30 mouse cellular contexts compared by ENCODE assay signal in the genomic region with DNA sequence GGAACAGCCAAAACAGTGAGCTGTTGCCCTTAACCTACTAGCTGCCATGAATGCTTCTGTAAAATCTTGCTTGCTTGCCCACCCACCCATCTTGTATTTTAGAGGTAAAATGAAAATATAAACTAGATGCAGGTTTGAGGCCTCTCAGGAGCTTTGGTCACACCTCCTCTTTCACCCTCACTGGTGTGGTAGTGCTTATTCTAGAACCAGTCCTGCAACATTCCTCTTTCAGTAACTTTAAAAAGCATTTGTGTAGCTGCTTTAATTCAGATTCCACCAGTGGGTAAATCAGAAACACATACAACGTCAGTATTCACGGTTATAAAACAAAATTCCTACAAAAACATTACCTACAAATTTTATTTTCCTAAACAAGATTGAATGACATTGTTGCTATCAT.
DNase-seq lines count a peak whose midpoint lies in the region; ATAC-seq lines count a peak whose summit lies in the region.
"Had no signal": no experiment of that assay in that cellular context is flagged by ENCODE, and none has a peak within 500 bp of the region (broad histone marks: within the 10 kb centered on the region; RNA-seq: fewer than 3 reads in every experiment).

No protein-coding gene starts in this region.

- no peak overlapping the region for H3K4me3 ChIP-seq in midbrain, embryonic 11.5 days (ENCODE audit: low read depth, low read length)
- no peak overlapping the region for H3K4me3 ChIP-seq in midbrain, embryonic 10.5 days
- no peak overlapping the region for H3K4me3 ChIP-seq in stomach, embryonic 15.5 days (replicated peaks)
- no peak overlapping the region for H3K4me3 ChIP-seq in intestine, embryonic 15.5 days (replicated peaks)
- H3K4me3 ChIP-seq: forebrain, embryonic 15.5 days; heart, embryonic 10.5 days; heart, embryonic 15.5 days; hindbrain, embryonic 12.5 days; kidney, embryonic 15.5 days; left cerebral cortex, adult 2 months; limb, embryonic 13.5 days; liver, embryonic 12.5 days; midbrain, embryonic 12.5 days; myocyte; neural tube, embryonic 12.5 days had no signal

- ATAC-seq in midbrain, embryonic 11.5 days (ENCODE audit: low FRiP score) = no peak
- ATAC-seq in stomach, embryonic 15.5 days (ENCODE audit: insufficient read depth, low FRiP score, low read depth) = no peak
- ATAC-seq in intestine, embryonic 15.5 days = no peak
- ATAC-seq: forebrain, embryonic 15.5 days; hindbrain, postnatal 0 days; intestine, embryonic 16.5 days; liver, embryonic 12.5 days; liver, postnatal 0 days had no signal

- no peak overlapping the region for H3K27ac ChIP-seq in midbrain, embryonic 11.5 days (ENCODE audit: low read depth, low read length)
- no peak overlapping the region for H3K27ac ChIP-seq in midbrain, embryonic 10.5 days (replicated peaks)
- H3K27ac ChIP-seq in stomach, embryonic 15.5 days = peak overlapping the region; percentile 21; the same call in 1 of the 2 replicates
- no peak overlapping the region for H3K27ac ChIP-seq in intestine, embryonic 15.5 days
- H3K27ac ChIP-seq: forebrain, embryonic 15.5 days; heart, embryonic 10.5 days; heart, embryonic 15.5 days; hindbrain, embryonic 12.5 days; hindbrain, postnatal 0 days; kidney, embryonic 15.5 days; left cerebral cortex, adult 2 months; limb, embryonic 13.5 days; liver, embryonic 12.5 days; midbrain, embryonic 12.5 days; neural tube, embryonic 12.5 days had no signal

- peaks cover 6% of the 10 kb centered on the region; the same call in 1 of the 2 replicates for H3K36me3 ChIP-seq in midbrain, embryonic 11.5 days (ENCODE audit: control insufficient read depth, insufficient read depth, low read length)
- H3K36me3 ChIP-seq in midbrain, embryonic 10.5 days = peaks cover 75% of the 10 kb centered on the region
- peaks cover 7% of the 10 kb centered on the region for H3K36me3 ChIP-seq in stomach, embryonic 15.5 days
- peaks cover 12% of the 10 kb centered on the region for H3K36me3 ChIP-seq in intestine, embryonic 15.5 days

- H3K9ac ChIP-seq in midbrain, embryonic 11.5 days (ENCODE audit: low read length) = no peak overlapping the region
- H3K9ac ChIP-seq in stomach, embryonic 15.5 days = no peak overlapping the region
- no peak overlapping the region for H3K9ac ChIP-seq in intestine, embryonic 15.5 days
- H3K9ac ChIP-seq: forebrain, embryonic 15.5 days; heart, embryonic 15.5 days; hindbrain, embryonic 12.5 days; kidney, embryonic 15.5 days; limb, embryonic 13.5 days; liver, embryonic 12.5 days; liver, postnatal 0 days; midbrain, embryonic 12.5 days; neural tube, embryonic 12.5 days had no signal

- H3K27me3 ChIP-seq in midbrain, embryonic 11.5 days (ENCODE audit: control insufficient read depth, insufficient read depth, low read length) = no peaks in the 10 kb centered on the region
- H3K27me3 ChIP-seq in midbrain, embryonic 10.5 days (ENCODE audit: low read depth, poor library complexity, severe bottlenecking) = no peaks in the 10 kb centered on the region
- H3K27me3 ChIP-seq in stomach, embryonic 15.5 days (replicated peaks) = no peaks in the 10 kb centered on the region
- H3K27me3 ChIP-seq in intestine, embryonic 15.5 days (replicated peaks) = no peaks in the 10 kb centered on the region
- H3K27me3 ChIP-seq: forebrain, embryonic 15.5 days; heart, embryonic 15.5 days; hindbrain, embryonic 12.5 days; kidney, embryonic 15.5 days; limb, embryonic 13.5 days; liver, embryonic 12.5 days; midbrain, embryonic 12.5 days; neural tube, embryonic 12.5 days had no signal

- peak; percentile 3 for DNase-seq in kidney, postnatal 14 days
- no peak for DNase-seq in kidney, postnatal 10 days
- peak; percentile 54 for DNase-seq in midbrain, embryonic 11.5 days (ENCODE audit: low spot score, missing footprints)
- no peak for DNase-seq in midbrain, embryonic 10.5 days (ENCODE audit: low spot score)
- DNase-seq: adrenal gland, adult 2 months; adrenal gland, postnatal 36 days; B cell, adult 2 months; cerebellum, adult 18-20 months; cerebellum, postnatal 10 days; gastrocnemius, postnatal 25 days; heart, adult 11 months; heart, postnatal 36 days; liver, postnatal 0 days; right cerebral cortex, adult 18-20 months; spleen, adult 18-20 months had no signal

- 97% methylated on average over 2 of the region's 2 CpGs for WGBS in midbrain, embryonic 11.5 days
- 95% methylated on average over 2 of the region's 2 CpGs for WGBS in midbrain, embryonic 10.5 days
- 71% methylated on average over 2 of the region's 2 CpGs for WGBS in stomach, embryonic 15.5 days
- 86% methylated on average over 2 of the region's 2 CpGs for WGBS in intestine, embryonic 15.5 days

- no peaks in the 10 kb centered on the region for H3K4me1 ChIP-seq in midbrain, embryonic 11.5 days (ENCODE audit: control insufficient read depth, insufficient read depth, low read length)
- H3K4me1 ChIP-seq in midbrain, embryonic 10.5 days = no peaks in the 10 kb centered on the region; the same call in 1 of the 2 replicates
- H3K4me1 ChIP-seq in stomach, embryonic 15.5 days = no peaks in the 10 kb centered on the region
- H3K4me1 ChIP-seq in intestine, embryonic 15.5 days (replicated peaks) = no peaks in the 10 kb centered on the region
- H3K4me1 ChIP-seq: forebrain, embryonic 15.5 days; heart, embryonic 10.5 days; heart, embryonic 15.5 days; hindbrain, embryonic 12.5 days; kidney, embryonic 15.5 days; limb, embryonic 13.5 days; liver, embryonic 12.5 days; midbrain, embryonic 12.5 days; neural tube, embryonic 12.5 days had no signal

- no peaks in the 10 kb centered on the region for H3K9me3 ChIP-seq in midbrain, embryonic 11.5 days (ENCODE audit: control insufficient read depth, low read length)
- no peaks in the 10 kb centered on the region for H3K9me3 ChIP-seq in midbrain, embryonic 10.5 days (replicated peaks)
- H3K9me3 ChIP-seq in stomach, embryonic 15.5 days = no peaks in the 10 kb centered on the region
- H3K9me3 ChIP-seq in intestine, embryonic 15.5 days = no peaks in the 10 kb centered on the region
- H3K9me3 ChIP-seq: forebrain, embryonic 15.5 days; heart, embryonic 10.5 days; heart, embryonic 15.5 days; hindbrain, embryonic 12.5 days; kidney, embryonic 15.5 days; limb, embryonic 13.5 days; liver, embryonic 12.5 days; midbrain, embryonic 12.5 days; neural tube, embryonic 12.5 days had no signal

- no peak overlapping the region for H3K4me2 ChIP-seq in midbrain, embryonic 11.5 days
- no peak overlapping the region for H3K4me2 ChIP-seq in stomach, embryonic 15.5 days
- no peak overlapping the region for H3K4me2 ChIP-seq in intestine, embryonic 15.5 days (replicated peaks)
- H3K4me2 ChIP-seq: forebrain, embryonic 15.5 days; heart, embryonic 15.5 days; hindbrain, embryonic 12.5 days; kidney, embryonic 15.5 days; limb, embryonic 13.5 days; liver, embryonic 12.5 days; midbrain, embryonic 12.5 days; neural tube, embryonic 12.5 days had no signal

Comparison
In these comparisons a context has a peak if more than half of its experiments do, and no peak if none do; other contexts are left out.
1. DNase-seq: peak in kidney, postnatal 14 days (single experiment) and midbrain, embryonic 11.5 days (single experiment); none in kidney, postnatal 10 days (single experiment) and midbrain, embryonic 10.5 days (single experiment).